Mouse (Mus musculus) layer of hippocampus, postnatal 14 days (tissue): ENCODE measurements around the gene Ndufv3. TPM values are rescaled to one million over a fixed set of nuclear protein-coding genes. Genes with fewer than 3 reads are reported as not detected.

Experiments
- microRNA-seq, 2 experiments: library from miRNA; unstranded; fragments of <30 nt; microRNA quantifications; one replicate each; pipeline ENCODE4 v1.2.0; 2021
- total RNA-seq, 2 experiments: library from RNA; stranded (reverse); gene quantifications; 2 replicates each; pipeline ENCODE4 v1.2.3; 2021

The Ndufv3 gene
- total RNA-seq, 2 experiments from 2014 or later, result 319 to 320 TPM

Small RNA genes within 50 kb of the gene (microRNA-seq; reads per million reads assigned to microRNA genes)
- gene Gm24970, result 0 to 0.57 reads per million in 2 experiments

Other genes with a start within 250 kb of the Ndufv3 start
- 10 to 100 TPM; 13.5 to 20.8 TPM for gene Rsph1, start 242.7 kb upstream of the Ndufv3 start, total RNA-seq
- gene Slc37a1, start 233.3 kb upstream of the Ndufv3 start, total RNA-seq, result 1 to 10 TPM; 4.2 to 7.0 TPM
- gene Pde9a, start 133.9 kb upstream of the Ndufv3 start, total RNA-seq, result 10 to 100 TPM; 25.9 to 28.3 TPM
- gene Wdr4, start 135 bp upstream of the Ndufv3 start, total RNA-seq, result 10 to 100 TPM; 24.7 to 29.8 TPM
- gene Pknox1, start 44.6 kb downstream of the Ndufv3 start, total RNA-seq, result 10 to 100 TPM; 15.3 to 18.9 TPM
- gene Cbs, start 117.1 kb downstream of the Ndufv3 start, total RNA-seq, result 10 to 100 TPM; 75.4 to 91.4 TPM
- gene U2af1, start 138.8 kb downstream of the Ndufv3 start, total RNA-seq, result 100 to 1,000 TPM; 112 to 130 TPM
- under 1 TPM in 1 of 2 experiments, not detected in 1; 0.55 TPM for gene Cryaa, start 157.7 kb downstream of the Ndufv3 start, total RNA-seq